Mouse (Mus musculus) heart, embryonic 14.5 days (tissue): Measurements from ENCODE around the gene Ccdc12. TPM values are rescaled to one million over a fixed set of nuclear protein-coding genes. Genes with fewer than 3 reads are reported as not detected.
A peak's percentile ranks its signal among the peaks of the same experiment; 100 is the strongest.

ENCODE experiments used
- ATAC-seq: fragments of 200-750 bp; cut with Nextera tagmentation; 2 replicates; pipeline ENCODE4 v1.8.0; 2017; ENCODE audit warnings: low read depth, moderate TSS enrichment; ENCODE audit not compliant: insufficient number of reproducible peaks, insufficient read depth, low FRiP score
- H3K27ac ChIP-seq, 2 experiments: fragments of 200-500 bp in 1 of 2; fragments of 300-500 bp in 1 of 2; sonication (generic) in 1 of 2; replicated peaks in 1 of 2; 2 replicates each; pipeline ENCODE4 v1.5.1; 2012 to 2014; ENCODE audit warnings: low read depth in 2 of 2, low read length in 2 of 2, control low read depth in 1 of 2, mild to moderate bottlenecking in 1 of 2, mixed read lengths in 1 of 2; ENCODE audit not compliant: control insufficient read depth in 1 of 2, insufficient read depth in 1 of 2
- H3K27me3 ChIP-seq: fragments of 300-500 bp; sonication (generic); 2 replicates; pipeline ENCODE4 v1.6.1; 2014; ENCODE audit warnings: mild to moderate bottlenecking, low read length, control low read depth; ENCODE audit not compliant: control insufficient read depth, insufficient read depth
- H3K36me3 ChIP-seq: fragments of 300-500 bp; sonication (generic); 2 replicates; pipeline ENCODE4 v1.6.1; 2014; ENCODE audit warnings: mild to moderate bottlenecking, control low read depth, low read length, mixed read lengths; ENCODE audit not compliant: control insufficient read depth, insufficient read depth
- H3K4me1 ChIP-seq, 2 experiments: fragments of 200-500 bp in 1 of 2; fragments of 300-500 bp in 1 of 2; sonication (generic) in 1 of 2; 2 replicates each; pipeline ENCODE4 v1.6.1; 2012 to 2014; ENCODE audit warnings: low read length in 2 of 2, control low read depth in 1 of 2, mixed read lengths in 1 of 2; ENCODE audit not compliant: control insufficient read depth in 2 of 2, insufficient read depth in 2 of 2
- H3K4me2 ChIP-seq: fragments of 300-500 bp; sonication (generic); 2 replicates; pipeline ENCODE4 v1.6.1; 2014; ENCODE audit warnings: mild to moderate bottlenecking, low read length
- H3K4me3 ChIP-seq, 2 experiments: fragments of 200-500 bp in 1 of 2; fragments of 300-500 bp in 1 of 2; sonication (generic) in 1 of 2; 2 replicates each; pipeline ENCODE4 v1.5.1; 2012 to 2014; ENCODE audit warnings: low read length in 2 of 2, mild to moderate bottlenecking in 2 of 2, control low read depth in 1 of 2, low read depth in 1 of 2, moderate library complexity in 1 of 2; ENCODE audit not compliant: control insufficient read depth in 1 of 2, insufficient read depth in 1 of 2
- H3K9ac ChIP-seq: fragments of 300-500 bp; sonication (generic); 2 replicates; pipeline ENCODE4 v1.6.1; 2014; ENCODE audit warnings: mild to moderate bottlenecking, low read length
- H3K9me3 ChIP-seq: fragments of 300-500 bp; sonication (generic); 2 replicates; pipeline ENCODE4 v1.6.1; 2016; ENCODE audit warnings: low read length, control low read depth; ENCODE audit not compliant: control insufficient read depth
- WGBS: fragments of 180-500 bp; shearing (Covaris S2); extraction: QIAGEN DNeasy Blood & Tissue Kit; methylation state at CpG from one replicate; pipeline ENCODE4 v1.1.7; 2014; 5-methylcytosine and 5-hydroxymethylcytosine counted together
- microRNA-seq: library from miRNA; unstranded; fragments of <30 nt; microRNA quantifications from one replicate; pipeline ENCODE4, GENCODE M21; 2016
- polyA plus RNA-seq: library from polyadenylated mRNA; unstranded; fragments of >200 nt; fragmentation: Nextera tagmentation; extraction: Ambion mirVana; gene quantifications from 2 replicates; pipeline ENCODE4 v1.2.1, GENCODE M21; 2014

The Ccdc12 gene
- polyA plus RNA-seq, 1 experiment from 2014 or later: 147 TPM

DNA sequence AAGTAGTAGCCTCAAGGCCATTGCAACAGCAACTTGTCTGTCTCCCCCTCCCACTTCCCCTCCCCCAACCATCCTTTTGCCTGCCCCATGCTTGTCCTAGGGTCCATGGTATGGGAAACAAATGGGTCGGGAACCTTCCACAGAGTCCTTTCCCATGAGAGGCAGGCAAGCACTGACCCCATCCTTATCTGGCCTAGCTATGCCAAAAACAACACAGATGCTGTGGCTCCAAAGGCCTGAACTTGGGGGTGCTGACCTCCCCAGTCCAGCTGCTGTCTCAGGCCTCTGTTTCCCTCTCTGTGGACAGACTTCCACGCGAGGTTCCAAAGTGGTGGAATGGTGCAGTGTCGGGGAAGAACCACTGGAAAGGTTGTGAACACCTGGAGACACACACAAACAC, 97.5 kb downstream of the Ccdc12 start:
- Histone ChIP-seq H3K4me1 (peaks cover 28 to 38% of the 10 kb centered on the region in 2 experiments), H3K27ac (no peak overlapping the region), H3K4me3 (no peak overlapping the region), H3K4me2 (no peak overlapping the region), H3K36me3 (no peaks in the 10 kb centered on the region), H3K9me3 (no peaks in the 10 kb centered on the region), H3K9ac (no peak overlapping the region), H3K27me3 (no peaks in the 10 kb centered on the region)
- WGBS: 67% methylated on average over 4 of the region's 4 CpGs
- ATAC-seq: no peak

DNA sequence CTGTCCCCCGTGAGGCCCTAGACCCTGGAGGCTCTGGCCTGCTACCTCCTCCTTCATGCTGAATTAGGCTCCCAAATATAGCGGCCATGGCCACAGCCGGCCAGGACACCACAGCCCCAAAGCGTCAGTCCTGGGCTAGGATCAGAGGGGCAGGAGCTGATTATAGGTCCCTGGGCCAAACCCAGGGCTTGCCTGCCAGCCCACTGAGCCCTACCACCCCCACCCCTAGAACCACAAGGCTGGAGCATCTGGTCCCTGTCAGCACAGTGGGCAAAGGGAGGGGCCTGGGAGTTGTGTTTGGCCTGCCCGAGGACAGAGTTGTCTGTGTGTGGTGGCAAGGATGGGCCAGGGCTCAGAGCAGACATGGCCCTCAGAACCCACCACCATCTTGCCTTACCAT, 101.5 kb downstream of the Ccdc12 start:
- Histone ChIP-seq H3K27ac (no peak overlapping the region), H3K4me1 (peaks cover 16 to 26% of the 10 kb centered on the region in 2 experiments), H3K4me3 (no peak overlapping the region), H3K9ac (no peak overlapping the region), H3K4me2 (no peak overlapping the region), H3K27me3 (no peaks in the 10 kb centered on the region), H3K36me3 (no peaks in the 10 kb centered on the region), H3K9me3 (no peaks in the 10 kb centered on the region)
- WGBS: 62% methylated on average over 5 of the region's 5 CpGs
- ATAC-seq: no peak

DNA sequence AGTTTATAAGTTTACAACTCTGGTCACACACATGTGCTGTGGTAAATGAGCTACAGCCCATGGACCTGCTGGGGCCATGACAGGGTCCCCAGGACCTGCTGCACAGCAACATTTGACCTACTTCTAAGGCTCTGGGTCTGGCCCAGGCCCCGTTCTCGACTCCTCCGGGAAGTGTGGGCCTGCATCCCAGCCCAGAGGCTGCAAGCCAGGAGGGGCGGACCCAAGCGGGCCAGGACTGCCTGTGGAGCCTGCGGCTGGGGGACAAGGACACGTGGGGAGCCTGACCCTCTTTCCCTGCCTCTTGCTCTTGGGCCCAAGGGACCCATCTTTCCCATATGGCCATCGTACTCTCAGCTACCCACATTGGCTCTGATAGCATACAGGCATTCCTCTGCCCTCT, 102.3 kb downstream of the Ccdc12 start:
- Histone ChIP-seq H3K9me3 (no peaks in the 10 kb centered on the region), H3K27me3 (no peaks in the 10 kb centered on the region), H3K36me3 (no peaks in the 10 kb centered on the region), H3K4me3 (no peak overlapping the region), H3K27ac (no peak overlapping the region), H3K4me1 (peaks cover 16 to 23% of the 10 kb centered on the region in 2 experiments), H3K4me2 (no peak overlapping the region), H3K9ac (no peak overlapping the region)
- ATAC-seq: 0 out of 2 replicates have a peak, but pooled peaks have one; percentile 22
- WGBS: 57% methylated on average over 8 of the region's 8 CpGs

DNA sequence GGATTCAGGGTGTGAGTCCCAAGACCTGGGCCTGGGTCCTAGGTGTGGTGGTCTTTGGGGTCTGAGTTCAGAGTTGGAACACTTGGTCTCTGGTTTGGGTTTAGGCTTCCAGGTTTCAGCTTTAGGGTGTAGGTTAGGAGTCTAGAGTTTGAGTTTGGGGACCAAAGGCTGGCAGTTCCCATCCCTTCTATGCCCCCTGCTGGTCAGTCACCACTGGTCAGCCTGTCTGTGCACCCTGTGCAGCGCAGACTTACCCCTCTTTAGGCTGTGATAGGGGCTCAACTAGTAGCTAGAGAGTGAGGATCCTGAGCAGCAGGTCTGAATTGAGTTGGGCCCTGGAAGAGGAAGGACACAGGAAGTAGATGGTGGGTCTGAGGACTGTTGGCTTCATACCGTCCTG, 103.0 kb downstream of the Ccdc12 start:
- H3K9ac ChIP-seq: no peak overlapping the region
- no peak overlapping the region for H3K4me3 ChIP-seq
- no peaks in the 10 kb centered on the region for H3K27me3 ChIP-seq
- H3K4me2 ChIP-seq: no peak overlapping the region
- no peaks in the 10 kb centered on the region for H3K36me3 ChIP-seq
- H3K9me3 ChIP-seq: no peaks in the 10 kb centered on the region
- WGBS: 36% methylated on average over 2 of the region's 2 CpGs
- H3K4me1 ChIP-seq: peaks cover 13 to 20% of the 10 kb centered on the region in 2 experiments
- H3K27ac ChIP-seq: no peak overlapping the region
- no peak for ATAC-seq

DNA sequence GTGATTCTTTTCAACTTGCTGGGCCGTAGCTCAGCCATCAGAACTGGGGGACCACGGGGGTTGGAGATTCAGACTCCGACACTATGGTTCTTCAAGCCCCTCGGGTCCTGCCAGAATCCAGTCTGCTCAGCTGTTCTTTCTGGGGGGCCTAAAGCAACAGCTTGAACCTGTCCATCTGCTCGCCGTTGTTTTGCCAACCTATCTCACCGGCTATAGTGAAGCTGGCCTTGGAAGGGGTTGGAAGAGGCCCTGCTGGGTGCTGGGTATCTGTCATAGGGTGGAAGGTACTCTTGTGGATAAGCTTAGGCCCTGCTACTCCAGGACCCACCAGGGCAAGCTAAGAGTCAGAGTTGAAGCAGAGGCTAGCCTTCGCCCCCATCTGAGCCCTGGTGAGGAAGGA, 104.6 kb downstream of the Ccdc12 start:
- 81% methylated on average over 8 of the region's 8 CpGs for WGBS
- no peak overlapping the region for H3K9ac ChIP-seq
- peaks cover 15 to 17% of the 10 kb centered on the region in 2 experiments for H3K4me1 ChIP-seq
- no peak overlapping the region for H3K4me2 ChIP-seq
- H3K4me3 ChIP-seq: no peak overlapping the region
- peaks cover under 1% of the 10 kb centered on the region; the same call in 1 of the 2 replicates for H3K36me3 ChIP-seq
- no peak for ATAC-seq
- H3K27me3 ChIP-seq: no peaks in the 10 kb centered on the region
- H3K9me3 ChIP-seq: no peaks in the 10 kb centered on the region
- no peak overlapping the region for H3K27ac ChIP-seq

Small RNA genes within 50 kb of the gene (microRNA-seq; reads per million reads assigned to microRNA genes)
- not detected for gene Mir8107

Other genes with a start within 250 kb of the Ccdc12 start
- gene Ptpn23, start 248.3 kb upstream of the Ccdc12 start, polyA plus RNA-seq: 10.3 and 12.5 TPM in 2 replicates
- 1.1 and 4.2 TPM in 2 replicates for gene Ngp, start 236.8 kb upstream of the Ccdc12 start, polyA plus RNA-seq
- gene Klhl18, start 179.8 kb upstream of the Ccdc12 start, polyA plus RNA-seq: 7.7 and 8.7 TPM in 2 replicates
- gene Kif9, start 179.5 kb upstream of the Ccdc12 start, polyA plus RNA-seq: 0.47 and 0.65 TPM in 2 replicates
- gene Setd2, start 123.9 kb upstream of the Ccdc12 start, polyA plus RNA-seq: 32.7 and 35.6 TPM in 2 replicates
- gene Nradd, start 32.1 kb upstream of the Ccdc12 start, polyA plus RNA-seq: 8.4 and 12.2 TPM in 2 replicates
- 2.4 and 2.7 TPM in 2 replicates for gene Nbeal2, start 2.3 kb upstream of the Ccdc12 start, polyA plus RNA-seq
- gene Myl3, start 85.4 kb downstream of the Ccdc12 start, polyA plus RNA-seq: 4,569 and 4,875 TPM in 2 replicates
- gene Pth1r, start 90.6 kb downstream of the Ccdc12 start, polyA plus RNA-seq: 22.2 and 23.9 TPM in 2 replicates
- not detected in 2 replicates for gene Prss42, start 141.7 kb downstream of the Ccdc12 start, polyA plus RNA-seq
- not detected in 2 replicates for gene Prss44, start 157.5 kb downstream of the Ccdc12 start, polyA plus RNA-seq
- gene Prss43, start 170.2 kb downstream of the Ccdc12 start, polyA plus RNA-seq: not detected in 2 replicates
- not detected in 2 replicates for gene Prss45, start 178.1 kb downstream of the Ccdc12 start, polyA plus RNA-seq
- gene Prss46, start 188.0 kb downstream of the Ccdc12 start, polyA plus RNA-seq: 0.22 TPM in 1 of 2 replicates, not detected in the other
- not detected in 2 replicates for gene Prss50, start 201.5 kb downstream of the Ccdc12 start, polyA plus RNA-seq
- 1.1 and 1.6 TPM in 2 replicates for gene Als2cl, start 223.4 kb downstream of the Ccdc12 start, polyA plus RNA-seq
- 0.16 and 0.20 TPM in 2 replicates for gene Tmie, start 223.6 kb downstream of the Ccdc12 start, polyA plus RNA-seq